Mouse (Mus musculus) splenic B cell, adult 2 months (primary cell): ENCODE data around the gene Foxj3.
"Not testable (repeated sequence)": the region's sequence is repeated elsewhere in the genome, so short reads cannot be mapped to it uniquely, and the experiment has no call there.

Source experiments
- DNase-seq: peaks from one replicate; pipeline ENCODE4 v3.0.0-alpha.2; 2011; ENCODE audit warnings: low read depth, low spot score
- H3K27me3 ChIP-seq: 2 replicates; pipeline ENCODE4 v1.6.1; 2012; ENCODE audit warnings: mild to moderate bottlenecking, low read length, moderate library complexity, mixed read lengths; ENCODE audit not compliant: control insufficient read depth, poor library complexity, insufficient read depth, severe bottlenecking
- H3K36me3 ChIP-seq: 2 replicates; pipeline ENCODE4 v1.6.1; 2012; ENCODE audit warnings: mild to moderate bottlenecking, low read length, moderate library complexity, mixed read lengths; ENCODE audit not compliant: control insufficient read depth, poor library complexity, insufficient read depth, severe bottlenecking

Foxj3 gene

DNA sequence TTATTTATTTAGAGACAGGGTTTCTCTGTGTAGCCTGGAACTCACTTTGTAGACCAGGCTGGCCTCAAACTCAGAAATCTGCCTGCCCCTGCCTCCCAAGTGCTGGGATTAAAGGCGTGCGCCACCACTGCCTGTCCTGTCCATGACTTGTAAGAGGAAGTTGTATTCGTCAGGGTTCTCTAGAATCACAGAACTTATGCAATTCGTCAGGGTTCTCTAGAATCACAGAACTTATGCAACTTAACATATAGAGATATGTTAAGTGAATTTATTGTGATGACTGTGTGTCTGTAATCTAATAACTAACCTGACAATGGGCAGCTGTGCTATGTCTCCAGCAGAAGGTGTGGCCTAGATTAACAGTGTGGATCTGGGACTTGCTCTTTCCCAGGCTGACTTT lies at the start of gene Foxj3:
Foxj3 (plus strand) TSS at position 390 of the 400 bp plus-strand sequence.
- not testable (repeated sequence) for H3K36me3 ChIP-seq, H3K27me3 ChIP-seq, DNase-seq

DNA sequence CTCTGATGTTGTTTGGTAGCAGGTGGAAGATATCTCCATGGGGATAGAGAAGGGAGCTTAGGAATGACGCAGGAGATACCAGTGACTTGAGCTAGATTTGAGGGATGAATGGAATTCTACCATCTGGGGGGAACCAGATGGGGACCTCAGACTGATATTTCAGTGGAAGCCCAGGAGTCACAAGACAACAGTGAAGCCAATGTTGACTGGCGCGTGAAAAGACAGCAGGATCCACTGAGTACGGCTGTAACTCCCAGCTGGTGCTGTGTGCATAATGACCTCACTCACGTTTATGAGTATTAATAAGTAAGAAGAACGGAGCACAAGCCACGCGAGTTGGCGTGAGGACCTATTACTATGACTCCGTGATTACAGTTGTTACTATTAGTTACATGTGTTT lies 47.1 kb upstream of the Foxj3 start:
- H3K36me3 ChIP-seq = no peaks in the 10 kb centered on the region
- no peak for DNase-seq

DNA sequence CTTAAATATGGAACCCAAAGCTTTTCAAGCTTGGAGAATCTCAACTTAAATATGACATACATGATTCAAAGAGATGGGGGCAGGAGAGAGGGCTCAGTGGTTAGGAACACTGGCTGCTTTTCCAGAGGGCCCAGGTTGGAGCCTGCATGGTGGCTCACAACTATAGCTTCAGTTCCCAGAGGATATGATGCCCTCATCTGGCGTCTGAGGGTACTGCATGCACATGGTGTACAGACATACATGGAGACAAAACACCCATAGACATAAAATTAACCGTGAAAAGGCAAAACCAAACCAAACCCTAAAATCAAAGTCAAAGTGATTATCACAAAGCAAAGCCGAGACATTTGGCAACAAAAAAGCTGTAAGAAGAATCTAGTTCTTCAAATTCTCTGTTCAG lies 46.0 kb upstream of the Foxj3 start:
- DNase-seq = peak; percentile 32
- H3K27me3 ChIP-seq = no peaks in the 10 kb centered on the region
- H3K36me3 ChIP-seq = no peaks in the 10 kb centered on the region

More for the DNA sequence above, 47.1 kb upstream of the Foxj3 start:
- no peaks in the 10 kb centered on the region for H3K27me3 ChIP-seq

DNA sequence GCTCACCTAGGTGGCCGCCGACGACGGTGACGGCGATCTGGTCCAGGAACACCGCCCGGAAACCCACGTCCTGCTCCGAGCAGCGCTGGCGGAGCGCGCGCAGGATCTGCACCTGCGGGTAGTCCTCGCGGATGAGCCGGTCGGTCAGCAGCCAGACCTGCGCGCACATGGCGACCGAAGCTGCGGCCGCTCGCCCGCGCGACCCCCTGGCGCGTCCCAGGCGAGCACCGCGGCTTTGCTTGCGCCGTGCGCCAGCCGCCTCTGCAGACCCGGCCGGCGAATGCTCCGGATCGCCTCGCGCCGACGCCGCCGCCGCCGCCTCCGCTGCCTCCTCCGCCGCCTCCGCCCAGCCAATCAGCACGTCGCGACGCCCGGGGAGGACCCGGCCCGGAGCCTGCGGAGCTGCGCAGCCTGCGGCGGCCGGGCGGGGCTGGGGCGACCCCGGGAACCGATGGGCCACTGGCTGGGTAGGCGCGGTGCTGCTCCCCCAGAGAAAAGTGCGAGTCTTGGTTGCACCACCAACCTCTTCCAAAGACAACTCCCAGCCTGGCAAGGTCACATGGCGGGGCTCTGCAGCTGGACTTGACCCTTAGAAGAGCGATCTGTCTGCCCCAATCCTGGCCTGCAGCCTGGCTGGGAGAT lies 44.4 kb upstream of the Foxj3 start, which contains the start of gene Rimkla:
Rimkla (minus strand) TSS at position 338 of the 642 bp plus-strand sequence.
- H3K27me3 ChIP-seq = no peaks in the 10 kb centered on the region
- peak; percentile 14 for DNase-seq
- H3K36me3 ChIP-seq = no peaks in the 10 kb centered on the region

DNA sequence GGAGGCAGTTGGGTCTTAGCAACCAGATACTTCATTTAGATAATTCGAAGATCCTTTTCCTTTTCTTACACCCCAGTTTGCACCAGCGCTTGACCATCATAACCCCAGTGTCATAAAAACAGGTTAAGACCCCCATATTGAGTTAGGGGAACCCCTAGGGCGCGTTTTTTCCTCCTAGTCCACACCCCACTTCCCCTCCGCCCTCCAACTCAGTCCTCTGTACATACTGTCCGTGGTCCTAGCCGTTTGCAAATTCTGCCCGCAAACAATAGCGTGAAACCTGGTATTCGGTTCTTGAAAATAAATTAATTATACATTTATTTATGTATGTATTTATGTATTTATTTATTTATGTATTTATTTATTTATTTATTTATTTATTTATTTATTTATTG lies 43.9 kb upstream of the Foxj3 start:
- H3K36me3 ChIP-seq = no peaks in the 10 kb centered on the region
- no peaks in the 10 kb centered on the region for H3K27me3 ChIP-seq
- DNase-seq = no peak

DNA sequence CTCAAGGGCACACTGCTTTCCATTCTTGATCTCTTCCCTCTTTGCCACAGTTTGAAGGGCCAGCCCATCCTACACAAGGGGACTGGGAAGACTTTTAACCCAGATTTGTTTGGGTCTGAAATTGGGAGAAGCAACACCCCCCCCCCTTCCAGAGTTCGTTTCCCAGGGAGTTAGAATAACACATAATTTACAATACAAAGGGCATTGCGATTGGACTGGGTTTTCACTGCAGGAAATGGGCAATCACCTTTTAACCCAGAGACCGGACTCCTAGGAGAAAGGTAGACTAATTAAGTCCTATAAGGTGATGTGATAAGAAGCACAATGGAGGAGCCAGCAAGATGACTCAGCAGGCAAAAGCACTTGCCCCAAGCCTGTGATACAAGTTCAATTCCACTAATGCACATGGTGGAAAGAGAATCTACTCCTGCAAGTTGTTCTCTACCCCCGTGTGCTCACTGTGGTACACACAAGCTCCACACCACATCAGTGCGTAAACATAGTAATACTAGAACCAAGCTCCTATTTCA lies 38.4 kb upstream of the Foxj3 start:
- Histone ChIP-seq H3K27me3 (no peaks in the 10 kb centered on the region), H3K36me3 (no peaks in the 10 kb centered on the region)
- no peak for DNase-seq

DNA sequence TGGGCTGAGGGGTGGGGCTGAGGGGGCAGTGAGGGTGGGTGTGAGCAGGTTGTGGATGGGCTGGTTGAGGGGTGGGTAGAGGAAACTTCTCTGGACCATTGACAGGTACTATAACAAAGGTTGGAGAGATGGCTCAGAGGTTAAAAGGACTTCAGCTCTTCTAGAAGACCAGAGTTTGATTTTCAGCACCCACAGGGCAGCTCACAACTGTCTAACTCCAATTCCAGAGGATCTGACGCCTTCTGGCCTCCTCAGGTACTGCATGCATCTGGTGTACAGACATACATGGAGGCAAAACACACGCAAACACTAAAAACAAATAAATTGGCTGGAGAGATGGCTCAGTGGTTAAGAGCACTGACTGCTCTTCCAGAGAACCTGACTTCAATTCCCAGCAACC lies 25.2 kb upstream of the Foxj3 start:
- Histone ChIP-seq H3K36me3 (no peaks in the 10 kb centered on the region), H3K27me3 (no peaks in the 10 kb centered on the region; the same call in 1 of the 2 replicates)
- DNase-seq = peak; percentile 11

DNA sequence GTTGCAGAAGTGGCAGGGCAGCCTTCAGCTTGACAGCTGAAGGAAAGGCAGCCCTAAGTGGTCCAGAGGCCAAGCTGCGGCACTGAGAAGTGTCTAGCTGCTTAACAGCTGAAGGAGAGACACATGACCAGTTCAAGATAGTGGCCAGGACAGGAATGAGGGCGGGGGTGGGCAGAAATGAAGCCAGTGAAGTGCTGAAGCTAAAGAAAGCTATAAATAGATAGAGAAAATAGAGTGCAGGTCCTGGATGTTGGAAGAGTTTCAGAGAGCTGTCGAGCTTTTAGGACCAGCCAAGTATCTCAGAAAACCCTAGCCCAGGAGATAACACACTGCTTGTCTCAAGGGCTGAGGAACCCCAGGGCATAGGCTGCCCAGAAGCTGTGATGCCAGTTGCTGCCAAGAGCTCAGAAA lies 24.1 kb upstream of the Foxj3 start:
- DNase-seq = no peak
- Histone ChIP-seq H3K27me3 (no peaks in the 10 kb centered on the region; the same call in 1 of the 2 replicates), H3K36me3 (no peaks in the 10 kb centered on the region)

DNA sequence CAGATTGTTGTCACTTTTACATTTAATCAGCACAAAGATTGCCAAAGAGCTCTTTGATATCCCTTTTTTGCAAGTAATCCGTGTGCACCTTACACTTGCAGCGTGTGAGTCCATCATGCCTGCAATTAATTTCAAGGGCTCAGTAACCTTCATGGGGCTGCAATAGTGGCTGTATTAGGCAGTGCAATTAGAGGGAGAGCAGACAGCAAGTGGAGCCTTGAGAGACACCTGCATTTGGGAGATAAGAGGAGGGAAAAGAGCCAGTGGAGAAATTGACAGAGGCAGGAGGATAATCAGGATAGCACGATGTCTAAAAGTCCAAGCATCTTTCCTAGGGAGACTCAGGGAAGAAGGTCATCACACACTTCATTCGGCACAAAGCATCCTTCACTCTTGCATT lies 13.2 kb upstream of the Foxj3 start:
- no peak for DNase-seq
- Histone ChIP-seq H3K27me3 (no peaks in the 10 kb centered on the region), H3K36me3 (no peaks in the 10 kb centered on the region)

DNA sequence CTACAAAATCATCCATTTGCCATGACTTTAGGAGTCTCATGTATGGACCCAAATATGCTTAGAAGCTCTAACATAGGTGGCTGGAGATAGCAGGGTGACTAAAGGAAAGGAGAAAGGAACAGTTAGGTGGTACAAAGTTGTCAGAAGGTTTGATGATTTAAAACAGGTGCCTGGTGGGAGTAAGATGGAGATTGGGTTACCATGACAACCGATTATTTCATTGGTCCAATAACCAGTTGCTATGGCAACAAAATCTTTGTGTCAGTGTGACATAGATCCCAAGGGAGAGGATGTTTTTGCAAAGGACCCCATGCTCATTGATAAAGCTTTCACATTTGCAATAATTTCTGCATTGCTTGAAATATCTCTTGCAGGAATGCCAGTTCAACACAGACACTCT lies 12.8 kb upstream of the Foxj3 start:
- Histone ChIP-seq H3K27me3 (no peaks in the 10 kb centered on the region), H3K36me3 (no peaks in the 10 kb centered on the region)
- no peak for DNase-seq

DNA sequence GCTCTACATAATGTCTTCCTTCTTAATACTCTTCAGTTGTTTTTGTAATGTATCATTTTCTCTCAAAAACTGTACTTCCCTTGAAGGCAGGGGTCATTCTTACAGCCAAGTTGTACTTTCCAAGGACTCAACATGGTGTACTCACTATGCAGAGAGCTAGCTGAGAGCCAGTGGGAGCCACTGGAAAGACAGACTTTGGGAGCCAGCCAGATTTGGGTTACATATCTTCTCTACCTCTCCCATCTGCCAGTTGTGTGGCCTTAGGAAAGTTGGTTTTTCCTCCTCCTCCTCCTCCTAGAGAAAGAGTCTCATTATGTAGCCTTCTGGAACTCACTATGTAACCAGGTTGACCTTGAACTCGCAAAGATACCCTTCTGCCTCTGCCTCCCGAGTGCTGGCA lies 12.3 kb upstream of the Foxj3 start:
- H3K36me3 ChIP-seq = no peaks in the 10 kb centered on the region

DNA sequence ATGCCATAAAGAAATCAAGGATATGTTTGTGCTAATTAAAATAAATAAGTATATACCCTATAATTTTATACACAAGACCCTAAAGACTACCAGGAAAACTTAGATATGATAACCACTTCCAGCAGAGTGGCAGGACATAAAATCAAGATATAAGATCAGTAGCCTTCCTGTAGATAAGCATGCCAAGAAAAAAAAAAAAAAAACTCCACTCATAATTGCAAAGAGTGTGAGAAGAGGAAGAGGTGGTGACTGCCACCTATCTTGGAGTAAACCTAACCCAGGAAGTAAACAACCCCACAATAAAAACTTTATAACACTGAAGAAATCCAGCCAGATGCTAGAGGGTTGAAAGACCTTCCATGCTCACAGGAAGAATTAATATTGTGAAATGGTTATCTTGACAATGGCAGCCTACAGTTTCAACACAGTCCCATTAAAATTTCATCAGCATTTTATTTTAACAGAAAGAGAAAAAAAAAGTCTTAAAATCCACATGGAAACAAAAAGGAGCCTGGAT lies 10.4 kb upstream of the Foxj3 start:
- no peaks in the 10 kb centered on the region for H3K27me3 ChIP-seq
- no peak for DNase-seq
- H3K36me3 ChIP-seq = no peaks in the 10 kb centered on the region

More for the DNA sequence above, 12.3 kb upstream of the Foxj3 start:
- no peak for DNase-seq
- H3K27me3 ChIP-seq = no peaks in the 10 kb centered on the region

DNA sequence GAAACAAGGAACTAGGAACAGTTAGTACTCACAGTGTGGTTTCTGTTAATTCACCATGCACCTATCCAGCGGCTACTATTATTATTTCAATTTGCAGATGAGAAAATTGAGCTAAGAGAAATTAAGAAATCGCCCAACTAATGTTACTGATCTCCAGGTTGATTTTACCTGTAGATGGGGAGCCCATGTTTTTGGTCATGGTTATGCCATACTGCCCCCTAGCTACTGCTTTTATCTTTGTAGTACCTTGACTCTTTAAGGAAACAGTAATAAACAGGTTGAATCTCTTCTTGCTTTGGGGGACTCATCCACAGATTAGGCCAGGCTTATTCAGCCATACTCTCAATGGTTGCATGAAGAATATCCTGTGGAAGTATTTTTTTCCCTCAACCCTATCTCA lies 5.0 kb upstream of the Foxj3 start:
- DNase-seq = peak; percentile 54
- H3K27me3 ChIP-seq = no peaks in the 10 kb centered on the region
- no peaks in the 10 kb centered on the region for H3K36me3 ChIP-seq

DNA sequence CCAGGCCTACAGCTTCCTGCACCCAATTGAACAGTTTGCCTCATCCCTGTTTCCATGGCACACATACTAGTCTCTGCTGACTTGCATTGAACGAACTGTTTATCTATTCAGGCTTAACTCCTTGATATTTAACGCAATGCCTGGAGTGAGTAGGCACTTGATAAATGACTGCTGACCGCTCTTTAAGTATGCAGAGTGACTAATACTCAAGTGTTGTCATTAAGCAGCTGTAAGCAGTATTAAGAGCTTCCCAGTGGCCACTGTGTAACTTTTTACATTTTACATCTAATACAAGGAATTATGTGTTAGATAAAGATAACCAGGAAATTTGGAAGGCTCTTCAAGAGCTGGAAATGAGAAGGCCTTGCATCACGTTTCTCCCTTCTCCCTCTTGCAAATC lies 1.7 kb upstream of the Foxj3 start:
- Histone ChIP-seq H3K36me3 (no peaks in the 10 kb centered on the region), H3K27me3 (no peaks in the 10 kb centered on the region)
- DNase-seq = no peak

DNA sequence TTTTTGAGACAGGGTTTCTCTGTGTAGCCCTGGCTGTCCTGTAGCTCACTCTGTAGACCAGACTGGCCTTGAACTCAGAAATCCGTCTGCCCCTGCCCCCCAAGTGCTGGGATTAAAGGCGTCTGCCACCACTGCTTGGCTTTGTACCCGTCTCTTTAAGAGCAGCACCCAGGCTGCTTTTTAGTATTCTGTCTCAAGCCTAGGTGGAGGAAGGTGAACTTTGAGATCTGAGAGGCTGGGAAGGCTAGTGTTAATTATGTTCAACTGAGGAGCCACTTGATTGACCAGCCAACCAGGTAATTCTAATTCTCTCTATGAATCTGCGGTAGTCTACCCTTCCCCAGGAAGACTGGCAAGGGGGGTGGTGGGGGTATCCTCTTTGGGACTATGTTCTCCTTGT lies 632 bp downstream of the Foxj3 start:
- DNase-seq = no peak
- H3K36me3 ChIP-seq = no peaks in the 10 kb centered on the region
- no peaks in the 10 kb centered on the region for H3K27me3 ChIP-seq
